In genomic region chr11:86067154-86067553, GRCm38 (mm10) we compare ENCODE assay signal across 12 mouse cellular contexts.
DNase-seq lines count a peak whose midpoint lies in the region; ATAC-seq and TF ChIP-seq lines count a peak whose summit lies in the region.
"Had no signal": no experiment of that assay in that cellular context is flagged by ENCODE, and none has a peak within 500 bp of the region (broad histone marks: within the 10 kb centered on the region; RNA-seq: fewer than 3 reads in every experiment).

No protein-coding gene starts in this region.

- no peak overlapping the region for H3K4me2 ChIP-seq in heart, postnatal 0 days (ENCODE audit: low read depth, low read length)
- H3K4me2 ChIP-seq in lung, postnatal 0 days (replicated peaks; ENCODE audit: low read depth, low read length) = no peak overlapping the region
- H3K4me2 ChIP-seq: heart, embryonic 11.5 days had no signal

- no peaks in the 10 kb centered on the region for H3K4me1 ChIP-seq in heart, postnatal 0 days (ENCODE audit: control insufficient read depth, insufficient read depth)
- H3K4me1 ChIP-seq in lung, postnatal 0 days (ENCODE audit: insufficient read depth, low read depth, low read length) = no peaks in the 10 kb centered on the region
- H3K4me1 ChIP-seq: forebrain, embryonic 10.5 days had no signal

- no peaks in the 10 kb centered on the region for H3K27me3 ChIP-seq in heart, postnatal 0 days (ENCODE audit: control insufficient read depth, insufficient read depth, low read length)
- H3K27me3 ChIP-seq in lung, postnatal 0 days (replicated peaks; ENCODE audit: insufficient read depth, low read length) = no peaks in the 10 kb centered on the region

- H3K9me3 ChIP-seq in heart, postnatal 0 days (replicated peaks; ENCODE audit: control insufficient read depth, low read length) = no peaks in the 10 kb centered on the region
- H3K9me3 ChIP-seq in lung, postnatal 0 days (ENCODE audit: low read length) = no peaks in the 10 kb centered on the region
- H3K9me3 ChIP-seq: forebrain, embryonic 10.5 days; G1E had no signal

- ATAC-seq in heart, postnatal 0 days (ENCODE audit: insufficient read depth, low read depth) = no peak
- no peak for ATAC-seq in lung, postnatal 0 days

- no peak overlapping the region for H3K9ac ChIP-seq in heart, postnatal 0 days (replicated peaks; ENCODE audit: low read depth, low read length)
- no peak overlapping the region for H3K9ac ChIP-seq in lung, postnatal 0 days (replicated peaks; ENCODE audit: low read depth)

- H3K36me3 ChIP-seq in heart, postnatal 0 days (replicated peaks; ENCODE audit: control insufficient read depth, insufficient read depth, low read length) = no peaks in the 10 kb centered on the region
- no peaks in the 10 kb centered on the region for H3K36me3 ChIP-seq in lung, postnatal 0 days (ENCODE audit: insufficient read depth, low read length)

- TF ChIP-seq CTCF in heart, postnatal 0 days (IDR thresholded peaks at IDR 0.05; ENCODE audit: low read depth) = peak; percentile 55
- peak; percentile 72 for TF ChIP-seq CTCF in lung, postnatal 0 days (IDR thresholded peaks at IDR 0.05)

- H3K4me3 ChIP-seq in heart, postnatal 0 days (ENCODE audit: low read depth, low read length) = no peak overlapping the region
- H3K4me3 ChIP-seq in lung, postnatal 0 days (ENCODE audit: low read depth, low read length) = no peak overlapping the region
- H3K4me3 ChIP-seq: forebrain, embryonic 10.5 days had no signal

- TF ChIP-seq EP300 in heart, postnatal 0 days (IDR thresholded peaks at IDR 0.05; ENCODE audit: low read depth) = no peak
- TF ChIP-seq EP300 in lung, postnatal 0 days (IDR thresholded peaks at IDR 0.05) = no peak

- intact Hi-C loops in heart, postnatal 36 days (cut with DNase I) = loop anchor here (5.0 kb wide), 1 partner anchor 220 kb away; no protein-coding TSS in a partner anchor

- 76% methylated on average over 8 of the region's 8 CpGs for WGBS in heart, postnatal 0 days
- 70% methylated on average over 8 of the region's 8 CpGs for WGBS in lung, postnatal 0 days

- H3K27ac ChIP-seq in heart, postnatal 0 days (ENCODE audit: low read depth) = no peak overlapping the region
- H3K27ac ChIP-seq in lung, postnatal 0 days (ENCODE audit: low read length) = no peak overlapping the region
- H3K27ac ChIP-seq: forebrain, embryonic 10.5 days had no signal

- DNase-seq in heart, postnatal 0 days (ENCODE audit: low spot score) = peak; percentile 19
- no peak for DNase-seq in heart, postnatal 36 days
- DNase-seq in lung, postnatal 0 days (ENCODE audit: low spot score) = peak; percentile 86
- DNase-seq in lung, postnatal 4 days = no peak
- DNase-seq in NIH3T3 (ENCODE audit: low read depth) = peak; percentile 81
- DNase-seq in forelimb bud, embryonic 11.5 days (ENCODE audit: low read depth, low spot score) = peak; percentile 26
- DNase-seq in testis, postnatal 14 days (ENCODE audit: low spot score) = no peak
- DNase-seq in T-cell, adult 2 months (ENCODE audit: low spot score) = no peak
- DNase-seq: liver had no signal

Comparison
In these comparisons a context has a peak if more than half of its experiments do, and no peak if none do; other contexts are left out.
1. DNase-seq: peak in heart, postnatal 0 days (single experiment), lung, postnatal 0 days (single experiment), NIH3T3 (single experiment) and forelimb bud, embryonic 11.5 days (single experiment); none in heart, postnatal 36 days (0 of 2), lung, postnatal 4 days (0 of 2), testis, postnatal 14 days (single experiment) and T-cell, adult 2 months (single experiment).